Mouse (Mus musculus): ENCODE measurements around the gene Tle3. TPM values are rescaled to one million over a fixed set of nuclear protein-coding genes. Genes with fewer than 3 reads are reported as not detected.

The Tle3 gene
- polyA plus RNA-seq, 1 experiment from 2014 or later, result 22.4 TPM

DNA sequence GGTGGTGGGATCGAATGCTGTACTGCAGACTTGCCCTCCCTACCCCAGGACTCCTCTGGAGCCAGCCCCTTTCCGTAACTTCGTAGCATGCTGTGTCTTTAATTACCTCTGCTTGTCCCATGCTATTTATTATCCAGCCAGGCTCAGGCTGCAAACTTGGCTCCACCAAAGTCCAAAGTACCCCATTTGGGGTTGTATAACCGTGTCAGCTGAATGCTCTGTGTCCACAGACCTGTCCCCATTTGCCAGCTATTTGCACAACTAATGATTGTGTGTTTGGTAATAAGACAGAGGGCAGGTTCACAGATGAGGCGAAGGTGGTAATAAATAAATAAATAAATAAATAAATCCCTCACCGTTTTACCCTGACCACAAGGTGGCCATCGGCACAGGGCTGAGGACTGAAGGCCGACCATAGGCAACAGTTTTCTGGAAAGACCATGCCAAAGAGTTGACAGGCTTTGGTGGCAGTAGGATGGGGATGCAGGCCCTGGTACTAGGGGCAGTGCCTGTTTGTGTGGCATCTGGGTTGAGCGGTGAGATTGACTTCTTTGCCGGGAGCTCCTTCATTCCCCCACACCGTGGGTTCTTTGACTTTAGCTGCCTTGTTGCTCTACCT is 7.0 kb downstream of the Tle3 start:
- Histone ChIP-seq H3K27ac (no peak overlapping the region), H3K4me1 (replicated peaks; ENCODE audit: control insufficient read depth, insufficient read depth, low read length) (peaks cover 91% of the 10 kb centered on the region), H3K9ac (no peak overlapping the region), H3K36me3 (replicated peaks; ENCODE audit: control insufficient read depth, insufficient read depth) (peaks cover 3% of the 10 kb centered on the region), H3K27me3 (ENCODE audit: control insufficient read depth, insufficient read depth, low read length) (no peaks in the 10 kb centered on the region), H3K9me3 (ENCODE audit: control insufficient read depth, low read length) (no peaks in the 10 kb centered on the region), H3K4me3 (replicated peaks; ENCODE audit: low read length) (no peak overlapping the region), H3K4me2 (replicated peaks) (peak overlapping the region; percentile 83)
- ATAC-seq (ENCODE audit: low FRiP score) (no peak), DNase-seq (ENCODE audit: low spot score) (no peak)
- 56% methylated on average over 11 of the region's 11 CpGs for WGBS

DNA sequence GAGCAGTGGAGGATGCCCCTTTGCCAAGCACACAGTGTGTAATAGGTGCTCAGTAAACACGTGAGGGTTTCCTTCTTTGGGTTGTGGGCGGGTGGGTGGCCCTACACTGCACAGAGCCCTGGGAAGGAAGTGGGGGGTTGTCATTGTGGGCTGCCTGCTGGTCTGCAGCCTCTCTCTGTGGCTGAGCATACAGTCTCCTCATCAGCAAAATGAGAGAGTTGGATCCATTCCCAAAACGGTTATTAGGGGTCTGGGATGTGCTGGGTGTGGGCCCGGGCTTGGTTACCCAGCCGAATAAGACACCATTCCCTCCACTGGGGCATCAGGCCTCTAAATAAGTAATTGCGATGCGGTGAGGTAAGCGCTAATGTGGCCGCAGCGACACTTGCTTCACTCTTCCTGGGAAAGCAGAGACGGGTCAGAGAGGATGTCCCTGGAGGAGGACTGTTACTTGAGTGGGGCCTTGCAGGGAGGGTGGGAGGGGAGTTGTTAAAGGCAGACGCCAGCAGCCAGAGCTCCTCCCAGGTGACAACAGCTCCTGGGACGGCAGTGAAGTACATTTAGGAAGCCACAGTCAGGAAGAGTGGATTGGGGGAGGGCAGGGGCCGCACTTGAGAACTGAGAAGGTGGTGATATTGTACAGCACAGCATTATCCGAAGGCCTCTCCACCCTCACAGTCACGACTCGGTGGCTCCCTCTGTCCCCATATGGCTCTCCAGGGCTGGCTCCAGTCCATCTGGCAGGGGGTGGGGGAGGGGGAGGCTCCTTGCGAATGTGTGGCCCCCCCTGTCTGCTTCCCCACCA is 8.3 kb downstream of the Tle3 start:
- Histone ChIP-seq H3K4me1 (replicated peaks; ENCODE audit: control insufficient read depth, insufficient read depth, low read length) (peaks cover 95% of the 10 kb centered on the region), H3K27ac (no peak overlapping the region), H3K9ac (no peak overlapping the region), H3K4me3 (replicated peaks; ENCODE audit: low read length) (no peak overlapping the region), H3K9me3 (ENCODE audit: control insufficient read depth, low read length) (no peaks in the 10 kb centered on the region), H3K27me3 (ENCODE audit: control insufficient read depth, insufficient read depth, low read length) (no peaks in the 10 kb centered on the region), H3K36me3 (replicated peaks; ENCODE audit: control insufficient read depth, insufficient read depth) (peaks cover 3% of the 10 kb centered on the region), H3K4me2 (replicated peaks) (peak overlapping the region; percentile 16)
- WGBS, result 14% methylated on average over 18 of the region's 18 CpGs
- DNase-seq (ENCODE audit: low spot score), result no peak
- ATAC-seq (ENCODE audit: low FRiP score), result no peak

DNA sequence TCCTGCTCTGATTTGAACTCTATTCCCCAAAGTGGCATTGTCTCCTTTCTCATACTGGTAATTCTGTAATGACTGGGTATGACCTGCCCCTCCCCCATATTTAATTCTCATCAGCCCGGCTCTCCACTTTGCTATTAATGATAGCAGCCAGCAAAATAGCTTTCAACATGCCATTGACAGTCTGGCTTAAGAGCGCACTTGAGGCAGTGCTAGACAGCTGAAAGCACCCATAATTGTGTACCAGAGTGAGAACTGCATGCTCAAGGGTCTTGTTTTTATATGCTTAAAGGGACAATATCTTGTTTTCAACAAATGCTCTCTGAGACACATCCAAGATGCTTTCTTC is 8.9 kb downstream of the Tle3 start:
- H3K9me3 ChIP-seq (ENCODE audit: control insufficient read depth, low read length), result no peaks in the 10 kb centered on the region
- no peak overlapping the region for H3K4me3 ChIP-seq (replicated peaks; ENCODE audit: low read length)
- no peaks in the 10 kb centered on the region; the same call in none of the 2 replicates for H3K36me3 ChIP-seq (replicated peaks; ENCODE audit: control insufficient read depth, insufficient read depth)
- no peak overlapping the region for H3K27ac ChIP-seq
- H3K9ac ChIP-seq, result no peak overlapping the region
- no peaks in the 10 kb centered on the region for H3K27me3 ChIP-seq (ENCODE audit: control insufficient read depth, insufficient read depth, low read length)
- peaks cover 95% of the 10 kb centered on the region for H3K4me1 ChIP-seq (replicated peaks; ENCODE audit: control insufficient read depth, insufficient read depth, low read length)
- no peak for ATAC-seq (ENCODE audit: low FRiP score)
- WGBS, result 19% methylated on average over 2 of the region's 2 CpGs
- DNase-seq (ENCODE audit: low spot score), result no peak
- H3K4me2 ChIP-seq (replicated peaks), result peak overlapping the region; percentile 16; the same call in 1 of the 2 replicates

DNA sequence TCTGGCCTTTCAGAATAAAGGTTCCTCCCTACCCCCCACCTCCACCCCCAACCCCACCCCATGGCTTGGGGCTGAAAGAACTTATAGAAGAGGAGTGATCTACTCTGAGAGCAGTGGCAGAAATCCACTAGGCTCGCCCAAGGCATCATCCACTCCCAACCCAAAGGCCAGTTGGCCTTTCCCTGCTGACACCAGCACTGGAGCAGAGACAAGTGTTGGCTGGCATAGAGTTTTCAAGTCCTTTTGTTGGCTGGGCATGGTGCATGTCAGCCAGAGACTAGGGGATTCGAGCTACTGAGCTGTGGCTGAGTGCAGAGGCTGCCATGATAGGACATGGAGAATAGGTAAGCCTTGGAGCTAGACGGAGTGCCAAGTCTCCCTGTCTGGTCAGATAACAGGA is 9.3 kb downstream of the Tle3 start:
- ATAC-seq (ENCODE audit: low FRiP score), result no peak
- Histone ChIP-seq H3K27ac (no peak overlapping the region), H3K4me3 (replicated peaks; ENCODE audit: low read length) (no peak overlapping the region), H3K9ac (no peak overlapping the region), H3K9me3 (ENCODE audit: control insufficient read depth, low read length) (no peaks in the 10 kb centered on the region), H3K4me2 (replicated peaks) (no peak overlapping the region), H3K4me1 (replicated peaks; ENCODE audit: control insufficient read depth, insufficient read depth, low read length) (peaks cover 95% of the 10 kb centered on the region), H3K36me3 (replicated peaks; ENCODE audit: control insufficient read depth, insufficient read depth) (no peaks in the 10 kb centered on the region; the same call in none of the 2 replicates), H3K27me3 (ENCODE audit: control insufficient read depth, insufficient read depth, low read length) (no peaks in the 10 kb centered on the region)
- 74% methylated on average over 3 of the region's 3 CpGs for WGBS
- DNase-seq (ENCODE audit: low spot score), result no peak

DNA sequence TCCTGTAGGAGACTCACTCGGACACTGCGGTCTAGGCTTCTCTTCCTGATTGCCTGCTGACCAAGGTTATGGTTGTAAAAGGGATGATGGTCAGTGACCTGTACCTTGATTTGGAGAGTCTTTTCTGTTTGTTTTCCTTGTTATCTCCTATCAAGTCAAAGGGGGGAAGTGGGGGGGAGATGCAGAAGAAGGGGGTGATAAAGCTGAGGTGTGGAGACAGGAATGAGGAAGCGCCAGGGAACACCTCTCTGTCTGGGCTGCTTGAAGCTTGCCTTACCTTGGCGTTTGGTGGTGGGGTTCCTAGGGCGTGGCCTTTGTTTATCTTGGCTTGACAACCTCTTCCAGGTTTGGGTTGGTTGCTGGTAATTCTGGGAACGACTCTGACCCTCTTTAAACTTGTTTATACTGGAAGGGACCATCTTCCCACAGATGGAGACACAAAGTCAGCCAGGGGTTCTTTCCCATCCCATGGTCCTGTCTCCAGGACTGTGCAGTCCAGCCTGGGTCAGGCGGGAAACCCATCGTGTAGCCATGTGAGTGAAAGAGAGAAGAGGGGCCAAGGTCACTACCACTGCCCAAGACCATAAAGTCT is 10.5 kb downstream of the Tle3 start:
- no peak overlapping the region for H3K4me2 ChIP-seq (replicated peaks)
- no peaks in the 10 kb centered on the region for H3K9me3 ChIP-seq (ENCODE audit: control insufficient read depth, low read length)
- H3K4me1 ChIP-seq (replicated peaks; ENCODE audit: control insufficient read depth, insufficient read depth, low read length), result peaks cover 94% of the 10 kb centered on the region
- H3K27me3 ChIP-seq (ENCODE audit: control insufficient read depth, insufficient read depth, low read length), result no peaks in the 10 kb centered on the region
- no peak overlapping the region for H3K9ac ChIP-seq
- whole genome bisulfite sequencing, result 80% methylated on average over 8 of the region's 8 CpGs
- H3K4me3 ChIP-seq (replicated peaks; ENCODE audit: low read length), result no peak overlapping the region
- H3K27ac ChIP-seq, result no peak overlapping the region
- ATAC-seq (ENCODE audit: low FRiP score) (no peak), DNase-seq (ENCODE audit: low spot score) (no peak)
- peaks cover 6% of the 10 kb centered on the region for H3K36me3 ChIP-seq (replicated peaks; ENCODE audit: control insufficient read depth, insufficient read depth)

DNA sequence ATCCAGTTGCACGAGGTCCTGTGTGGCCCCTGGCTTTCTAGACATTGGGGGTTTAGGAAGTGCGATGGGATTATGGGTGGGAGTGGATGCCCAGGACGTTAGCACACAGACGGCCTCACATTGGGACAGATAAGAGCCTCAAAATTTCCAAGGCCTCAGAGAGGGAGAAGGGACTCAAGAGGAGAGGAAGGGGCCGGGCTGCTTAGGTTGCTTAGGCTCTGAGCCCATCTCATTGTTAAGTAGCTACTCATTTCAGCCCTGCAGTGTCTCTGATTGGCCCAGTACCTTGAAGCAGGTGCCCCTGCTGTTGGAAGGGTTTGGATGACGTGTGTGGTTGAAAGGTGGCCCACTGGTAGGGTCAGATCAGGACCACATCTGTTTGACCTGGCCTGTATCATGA is 11.9 kb downstream of the Tle3 start:
- Histone ChIP-seq H3K27ac (no peak overlapping the region), H3K4me2 (replicated peaks) (no peak overlapping the region; the same call in 1 of the 2 replicates), H3K4me3 (replicated peaks; ENCODE audit: low read length) (no peak overlapping the region), H3K9me3 (ENCODE audit: control insufficient read depth, low read length) (no peaks in the 10 kb centered on the region), H3K9ac (no peak overlapping the region), H3K27me3 (ENCODE audit: control insufficient read depth, insufficient read depth, low read length) (no peaks in the 10 kb centered on the region), H3K4me1 (replicated peaks; ENCODE audit: control insufficient read depth, insufficient read depth, low read length) (peaks cover 92% of the 10 kb centered on the region), H3K36me3 (replicated peaks; ENCODE audit: control insufficient read depth, insufficient read depth) (peaks cover 10% of the 10 kb centered on the region; the same call in 1 of the 2 replicates)
- DNase-seq (ENCODE audit: low spot score), result no peak
- WGBS, result 27% methylated on average over 6 of the region's 6 CpGs
- ATAC-seq (ENCODE audit: low FRiP score), result no peak

DNA sequence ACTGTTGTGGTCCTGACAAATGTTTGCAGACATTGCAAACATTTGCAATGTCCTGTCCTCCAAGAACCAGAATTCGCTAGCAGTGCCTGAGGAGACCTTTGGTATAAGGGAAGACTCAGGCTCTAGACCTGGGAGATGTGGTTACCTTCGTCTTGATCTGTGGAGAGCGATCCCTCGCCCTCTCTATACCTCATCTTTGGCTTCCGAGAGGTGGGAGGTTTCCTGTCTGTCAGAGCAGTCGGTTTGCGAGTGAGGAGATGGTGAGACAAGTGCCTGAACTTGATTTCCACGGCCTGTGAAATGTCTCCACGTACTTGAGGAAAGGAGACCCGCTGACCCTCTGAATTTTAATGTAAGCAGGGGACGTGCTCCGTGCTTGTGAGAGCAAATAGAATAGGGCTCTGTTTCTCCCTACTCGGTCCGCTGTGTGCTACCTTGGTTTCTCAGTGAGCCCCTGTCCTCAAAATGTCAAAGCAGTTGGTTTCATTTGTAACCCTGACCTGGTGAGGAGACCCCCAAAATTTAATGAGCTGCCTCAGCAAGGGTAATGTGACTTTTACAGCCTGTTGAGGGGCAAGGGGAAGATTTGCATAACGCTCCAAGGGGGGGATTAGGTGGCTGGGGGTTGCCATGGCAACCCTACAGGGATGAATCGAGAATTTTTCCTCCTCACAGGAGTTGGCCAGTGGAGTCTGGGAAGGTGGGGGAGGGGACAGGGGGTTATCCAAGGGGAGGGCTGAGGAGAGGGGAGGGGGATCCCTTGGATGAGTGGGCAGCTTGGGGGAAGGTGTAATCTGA is 12.7 kb downstream of the Tle3 start:
- peak overlapping the region; percentile 33 for H3K4me2 ChIP-seq (replicated peaks)
- WGBS, result 7% methylated on average over 16 of the region's 16 CpGs
- no peak overlapping the region; the same call in 1 of the 2 replicates for H3K27ac ChIP-seq
- ATAC-seq (ENCODE audit: low FRiP score) (0 out of 2 replicates have a peak, but pooled peaks have one; percentile 29), DNase-seq (ENCODE audit: low spot score) (peak; percentile 78)
- H3K4me3 ChIP-seq (replicated peaks; ENCODE audit: low read length), result no peak overlapping the region
- peaks cover 10% of the 10 kb centered on the region for H3K36me3 ChIP-seq (replicated peaks; ENCODE audit: control insufficient read depth, insufficient read depth)
- peaks cover 86% of the 10 kb centered on the region for H3K4me1 ChIP-seq (replicated peaks; ENCODE audit: control insufficient read depth, insufficient read depth, low read length)
- no peak overlapping the region for H3K9ac ChIP-seq
- no peaks in the 10 kb centered on the region for H3K27me3 ChIP-seq (ENCODE audit: control insufficient read depth, insufficient read depth, low read length)
- H3K9me3 ChIP-seq (ENCODE audit: control insufficient read depth, low read length), result no peaks in the 10 kb centered on the region

DNA sequence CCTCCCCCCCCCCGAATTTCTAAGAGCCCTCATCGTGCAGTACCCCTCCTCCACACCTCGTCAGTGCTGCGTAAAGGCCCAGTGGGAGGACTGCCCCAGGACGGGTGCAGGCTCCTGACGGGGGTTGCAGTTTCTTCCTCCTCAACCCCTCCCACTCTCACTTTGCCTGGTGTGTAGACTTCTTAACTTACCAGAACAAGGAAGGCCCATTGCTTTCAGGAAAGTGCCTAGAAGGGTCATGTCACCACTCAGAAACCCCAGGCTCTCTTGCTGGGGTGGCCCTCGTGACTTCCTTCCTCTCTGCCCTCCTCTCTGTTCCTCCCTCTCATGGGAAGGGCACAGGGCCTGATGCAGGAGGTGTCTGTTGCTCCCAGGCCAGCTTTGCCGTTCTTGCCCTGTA is 13.6 kb downstream of the Tle3 start:
- Histone ChIP-seq H3K4me3 (replicated peaks; ENCODE audit: low read length) (no peak overlapping the region), H3K27ac (no peak overlapping the region), H3K4me1 (replicated peaks; ENCODE audit: control insufficient read depth, insufficient read depth, low read length) (peaks cover 79% of the 10 kb centered on the region), H3K36me3 (replicated peaks; ENCODE audit: control insufficient read depth, insufficient read depth) (peaks cover 10% of the 10 kb centered on the region), H3K9ac (no peak overlapping the region; the same call in 1 of the 2 replicates), H3K9me3 (ENCODE audit: control insufficient read depth, low read length) (no peaks in the 10 kb centered on the region), H3K4me2 (replicated peaks) (peak overlapping the region; percentile 33), H3K27me3 (ENCODE audit: control insufficient read depth, insufficient read depth, low read length) (no peaks in the 10 kb centered on the region)
- 15% methylated on average over 8 of the region's 8 CpGs for WGBS
- no peak for DNase-seq (ENCODE audit: low spot score)
- ATAC-seq (ENCODE audit: low FRiP score), result no peak

DNA sequence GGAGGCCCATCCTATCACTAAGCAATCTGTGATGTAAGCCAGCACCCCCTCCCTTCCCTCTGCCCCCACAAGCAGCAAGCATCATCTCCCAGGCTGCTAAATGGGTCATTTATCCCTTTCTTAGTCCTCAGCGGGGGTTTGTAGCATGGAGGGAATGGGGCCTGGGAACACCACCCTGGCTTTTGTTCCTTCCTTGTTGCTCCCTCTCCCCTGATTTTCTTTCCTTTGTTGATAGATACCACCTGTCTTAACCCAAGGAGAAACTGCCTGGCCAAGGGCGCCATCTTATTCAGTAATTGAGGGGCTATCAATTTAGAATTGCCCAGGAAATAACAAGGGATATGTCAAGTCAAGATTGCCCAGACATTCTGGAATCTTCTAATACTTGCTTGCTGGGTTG is 14.1 kb downstream of the Tle3 start:
- no peaks in the 10 kb centered on the region for H3K27me3 ChIP-seq (ENCODE audit: control insufficient read depth, insufficient read depth, low read length)
- H3K4me3 ChIP-seq (replicated peaks; ENCODE audit: low read length), result no peak overlapping the region
- no peak overlapping the region for H3K27ac ChIP-seq
- 25% methylated on average over 2 of the region's 2 CpGs for WGBS
- H3K9me3 ChIP-seq (ENCODE audit: control insufficient read depth, low read length), result no peaks in the 10 kb centered on the region
- ATAC-seq (ENCODE audit: low FRiP score) (no peak), DNase-seq (ENCODE audit: low spot score) (no peak)
- H3K4me2 ChIP-seq (replicated peaks), result no peak overlapping the region
- peaks cover 78% of the 10 kb centered on the region for H3K4me1 ChIP-seq (replicated peaks; ENCODE audit: control insufficient read depth, insufficient read depth, low read length)
- peaks cover 10% of the 10 kb centered on the region for H3K36me3 ChIP-seq (replicated peaks; ENCODE audit: control insufficient read depth, insufficient read depth)
- H3K9ac ChIP-seq, result no peak overlapping the region
